Mouse (Mus musculus) midbrain, embryonic 10.5 days (tissue): ENCODE results near the gene Slx1b. TPM values are rescaled to one million over a fixed set of nuclear protein-coding genes. Genes with fewer than 3 reads are reported as not detected.

Experiments
- polyA plus RNA-seq: library from polyadenylated mRNA; unstranded; fragments of >200 nt; fragmentation: Nextera tagmentation; extraction: Ambion mirVana; gene quantifications from 2 replicates; pipeline ENCODE4 v1.2.1, GENCODE M21; 2016

Slx1b gene
- polyA plus RNA-seq, 1 experiment from 2014 or later, result 14.1 TPM

Other genes with a start within 250 kb of the Slx1b start
- 0.16 and 0.28 TPM in 2 replicates for gene Atp2a1, start 232.7 kb downstream of the Slx1b start, polyA plus RNA-seq
- 54.1 and 58.7 TPM in 2 replicates for gene Sh2b1, start 220.4 kb downstream of the Slx1b start, polyA plus RNA-seq
- gene Tufm, start 208.4 kb downstream of the Slx1b start, polyA plus RNA-seq, result 161 and 178 TPM in 2 replicates
- gene Atxn2l, start 192.3 kb downstream of the Slx1b start, polyA plus RNA-seq, result 44.8 and 50.2 TPM in 2 replicates
- 206 and 215 TPM in 2 replicates for gene Eif3c, start 129.4 kb downstream of the Slx1b start, polyA plus RNA-seq
- 0.41 and 0.58 TPM in 2 replicates for gene Apobr, start 110.8 kb downstream of the Slx1b start, polyA plus RNA-seq
- gene Cln3, start 110.0 kb downstream of the Slx1b start, polyA plus RNA-seq, result 23.8 and 32.3 TPM in 2 replicates
- gene Il27, start 100.8 kb downstream of the Slx1b start, polyA plus RNA-seq, result not detected in 2 replicates
- gene Nupr1, start 64.9 kb downstream of the Slx1b start, polyA plus RNA-seq, result 1.6 and 3.1 TPM in 2 replicates
- gene Sgf29, start 46.5 kb downstream of the Slx1b start, polyA plus RNA-seq, result 61.9 and 63.5 TPM in 2 replicates
- 0.29 TPM in 1 of 2 replicates, not detected in the other for gene Sult1a1, start 19.4 kb downstream of the Slx1b start, polyA plus RNA-seq
- gene Bola2, start 383 bp downstream of the Slx1b start, polyA plus RNA-seq, result 186 and 216 TPM in 2 replicates
- gene Coro1a, start 12.0 kb upstream of the Slx1b start, polyA plus RNA-seq, result 42.7 and 50.1 TPM in 2 replicates
- gene Mapk3, start 63.8 kb upstream of the Slx1b start, polyA plus RNA-seq, result 53.8 and 54.9 TPM in 2 replicates
- gene Gdpd3, start 70.5 kb upstream of the Slx1b start, polyA plus RNA-seq, result 0.68 and 1.1 TPM in 2 replicates
- gene Ypel3, start 81.2 kb upstream of the Slx1b start, polyA plus RNA-seq, result 41.0 and 60.5 TPM in 2 replicates
- 0.42 and 0.64 TPM in 2 replicates for gene Tbx6, start 85.7 kb upstream of the Slx1b start, polyA plus RNA-seq
- 376 and 407 TPM in 2 replicates for gene Ppp4c, start 96.7 kb upstream of the Slx1b start, polyA plus RNA-seq
- gene Fam57b, start 101.9 kb upstream of the Slx1b start, polyA plus RNA-seq, result 4.1 and 7.7 TPM in 2 replicates
- gene 4930451I11Rik, start 135.9 kb upstream of the Slx1b start, polyA plus RNA-seq, result not detected in 2 replicates
- 6.6 and 8.4 TPM in 2 replicates for gene Doc2a, start 151.6 kb upstream of the Slx1b start, polyA plus RNA-seq
- gene Hirip3, start 166.2 kb upstream of the Slx1b start, polyA plus RNA-seq, result 50.1 and 50.7 TPM in 2 replicates
- 105 and 107 TPM in 2 replicates for gene Ino80e, start 166.6 kb upstream of the Slx1b start, polyA plus RNA-seq
- 53.2 and 61.1 TPM in 2 replicates for gene Taok2, start 188.9 kb upstream of the Slx1b start, polyA plus RNA-seq
- gene Tmem219, start 227.1 kb upstream of the Slx1b start, polyA plus RNA-seq, result 29.4 and 36.1 TPM in 2 replicates
- gene Kctd13, start 233.1 kb upstream of the Slx1b start, polyA plus RNA-seq, result 20.8 and 26.1 TPM in 2 replicates